Mouse (Mus musculus): ENCODE data around the gene Actn4.

GRCm38 (mm10) chr7:29000651-29001605, 38.8 kb upstream of the Actn4 start:
- no peak for TF ChIP-seq CTCF (IDR thresholded peaks at IDR 0.05; ENCODE audit: control insufficient read depth, insufficient read depth, insufficient read length)
- TF ChIP-seq USF1 (IDR thresholded peaks at IDR 0.05; ENCODE audit: low read depth) = no peak
- TF ChIP-seq MYOD1 (IDR thresholded peaks at IDR 0.05; ENCODE audit: control insufficient read depth, insufficient read length, low read depth) = no peak
- no peak for TF ChIP-seq CEBPB (IDR thresholded peaks at IDR 0.05; ENCODE audit: low read depth)
- TF ChIP-seq MAX (IDR thresholded peaks at IDR 0.05) = no peak
